Mouse (Mus musculus) limb, embryonic 14.5 days (tissue): ENCODE measurements around the gene Zfp821. TPM values are rescaled to one million over a fixed set of nuclear protein-coding genes. Genes with fewer than 3 reads are reported as not detected.
"Not testable (repeated sequence)": the region's sequence is repeated elsewhere in the genome, so short reads cannot be mapped to it uniquely, and the experiment has no call there.

Experiments
- ATAC-seq: fragments of 200-750 bp; cut with Nextera tagmentation; 2 replicates; pipeline ENCODE4 v1.8.0; 2017; ENCODE audit warnings: low read depth, moderate number of reproducible peaks, moderate TSS enrichment; ENCODE audit not compliant: low FRiP score
- DNase-seq: peaks from one replicate; pipeline ENCODE4 v3.0.0-alpha.2; 2015; ENCODE audit warnings: low spot score
- H3K27ac ChIP-seq: fragments of 300-500 bp; sonication (generic); replicated peaks from 2 replicates; pipeline ENCODE4 v1.5.1; 2014; ENCODE audit warnings: low read depth, mild to moderate bottlenecking, low read length, moderate library complexity, mixed read lengths
- H3K27me3 ChIP-seq: fragments of 300-500 bp; sonication (generic); 2 replicates; pipeline ENCODE4 v1.6.1; 2014; ENCODE audit warnings: low read length, mixed read lengths; ENCODE audit not compliant: control insufficient read depth, insufficient read depth
- H3K36me3 ChIP-seq: fragments of 300-500 bp; sonication (generic); 2 replicates; pipeline ENCODE4 v1.6.1; 2014; ENCODE audit warnings: mild to moderate bottlenecking, low read length, moderate library complexity, mixed read lengths; ENCODE audit not compliant: control insufficient read depth, insufficient read depth
- H3K4me1 ChIP-seq: fragments of 300-500 bp; sonication (generic); 2 replicates; pipeline ENCODE4 v1.6.1; 2014; ENCODE audit warnings: antibody characterized with exemption, low read length, mixed read lengths; ENCODE audit not compliant: control insufficient read depth, insufficient read depth
- H3K4me2 ChIP-seq: fragments of 300-500 bp; sonication (generic); replicated peaks from 2 replicates; pipeline ENCODE4 v1.6.1; 2014; ENCODE audit warnings: low read depth, mild to moderate bottlenecking, low read length, moderate library complexity; ENCODE audit not compliant: severe bottlenecking
- H3K4me3 ChIP-seq: fragments of 300-500 bp; sonication (generic); replicated peaks from 2 replicates; pipeline ENCODE4 v1.5.1; 2014; ENCODE audit warnings: low read length
- H3K9ac ChIP-seq: fragments of 300-500 bp; sonication (generic); 2 replicates; pipeline ENCODE4 v1.6.1; 2014; ENCODE audit warnings: mild to moderate bottlenecking, low read depth, low read length, moderate library complexity; ENCODE audit not compliant: severe bottlenecking
- H3K9me3 ChIP-seq: fragments of 300-500 bp; sonication (generic); 2 replicates; pipeline ENCODE4 v1.6.1; 2016; ENCODE audit warnings: low read length; ENCODE audit not compliant: control insufficient read depth
- POLR2A ChIP-seq: fragments of 200-500 bp; IDR thresholded peaks from 2 replicates; pipeline ENCODE4 v1.8.0; 2012; ENCODE audit warnings: inconsistent platforms, mild to moderate bottlenecking, moderate library complexity, borderline replicate concordance; ENCODE audit not compliant: insufficient read depth, insufficient read length; ENCODE audit errors: extremely low read depth
- WGBS: fragments of 180-500 bp; shearing (Covaris S2); extraction: QIAGEN DNeasy Blood & Tissue Kit; methylation state at CpG from one replicate; pipeline ENCODE4 v1.1.7; 2014; 5-methylcytosine and 5-hydroxymethylcytosine counted together
- polyA plus RNA-seq, 2 experiments: library from polyadenylated mRNA; depleted of rRNA in 1 of 2; stranded (reverse) in 1 of 2; unstranded in 1 of 2; fragments of >200 nt; fragmentation: Nextera tagmentation in 1 of 2; extraction: Ambion mirVana in 1 of 2; gene quantifications; 2 replicates each; pipeline versions ENCODE4 v1.2.1 to v1.2.3; 2012 to 2014

Gene Zfp821
- polyA plus RNA-seq, 2 experiments = 28.6 to 36.8 TPM

GRCm38 (mm10) chr8:109751731-109752485, 46.6 kb downstream of the Zfp821 start:
- Histone ChIP-seq H3K9ac (no peak overlapping the region), H3K36me3 (no peaks in the 10 kb centered on the region), H3K4me3 (no peak overlapping the region), H3K27ac (no peak overlapping the region), H3K27me3 (no peaks in the 10 kb centered on the region), H3K4me1 (no peaks in the 10 kb centered on the region), H3K9me3 (no peaks in the 10 kb centered on the region), H3K4me2 (no peak overlapping the region)
- 86% methylated on average over 20 of the region's 20 CpGs for WGBS
- ATAC-seq (no peak), DNase-seq (no peak)
- no peak for TF ChIP-seq POLR2A

GRCm38 (mm10) chr8:109754696-109755095, 49.4 kb downstream of the Zfp821 start:
- Histone ChIP-seq H3K9ac (no peak overlapping the region), H3K36me3 (no peaks in the 10 kb centered on the region), H3K9me3 (no peaks in the 10 kb centered on the region), H3K27me3 (no peaks in the 10 kb centered on the region), H3K4me3 (no peak overlapping the region), H3K4me2 (no peak overlapping the region), H3K4me1 (no peaks in the 10 kb centered on the region), H3K27ac (no peak overlapping the region)
- TF ChIP-seq POLR2A = no peak
- ATAC-seq (no peak), DNase-seq (no peak)
- WGBS = 85% methylated on average over 8 of the region's 8 CpGs

GRCm38 (mm10) chr8:109755554-109755953, 50.2 kb downstream of the Zfp821 start:
- not testable (repeated sequence) for DNase-seq, H3K4me3 ChIP-seq, ATAC-seq, H3K36me3 ChIP-seq, H3K4me2 ChIP-seq, H3K9ac ChIP-seq, H3K27ac ChIP-seq, H3K9me3 ChIP-seq, H3K4me1 ChIP-seq, H3K27me3 ChIP-seq
- 81% methylated on average over 4 of the region's 4 CpGs for WGBS

- H3K27me3 ChIP-seq = no peaks in the 10 kb centered on the region
- WGBS = 66% methylated on average over 3 of the region's 3 CpGs
- H3K4me2 ChIP-seq = no peak overlapping the region
Measured at GRCm38 (mm10) chr8:109756849-109757248, 51.5 kb downstream of the Zfp821 start.

GRCm38 (mm10) chr8:109759426-109759825, 54.1 kb downstream of the Zfp821 start:
- Histone ChIP-seq H3K9ac (no peak overlapping the region), H3K9me3 (no peaks in the 10 kb centered on the region), H3K27ac (no peak overlapping the region), H3K27me3 (no peaks in the 10 kb centered on the region), H3K4me2 (no peak overlapping the region), H3K36me3 (no peaks in the 10 kb centered on the region), H3K4me1 (no peaks in the 10 kb centered on the region), H3K4me3 (no peak overlapping the region)
- DNase-seq (no peak), ATAC-seq (no peak)
- TF ChIP-seq POLR2A = no peak
- WGBS = 93% methylated on average over 7 of the region's 7 CpGs

More at GRCm38 (mm10) chr8:109756849-109757248, 51.5 kb downstream of the Zfp821 start:
- ATAC-seq (no peak), DNase-seq (no peak)
- Histone ChIP-seq H3K27ac (no peak overlapping the region), H3K9me3 (no peaks in the 10 kb centered on the region), H3K9ac (no peak overlapping the region), H3K4me1 (no peaks in the 10 kb centered on the region), H3K36me3 (no peaks in the 10 kb centered on the region), H3K4me3 (no peak overlapping the region)
- TF ChIP-seq POLR2A = no peak
